Mouse (Mus musculus) heart, postnatal 14 days (tissue): ENCODE results near the gene Anapc16. TPM values are rescaled to one million over a fixed set of nuclear protein-coding genes. Genes with fewer than 3 reads are reported as not detected.
A peak's percentile ranks its signal among the peaks of the same experiment; 100 is the strongest.

Experiments
- DNase-seq, 2 experiments: peaks; one replicate each; pipeline ENCODE4 v3.0.0; 2021 to 2022
- intact Hi-C: fragments of 180-260 bp; cut with DNase I; formaldehyde crosslinking; loops from one replicate; pipeline ENCODE4 v1.15.1; 2025
- total RNA-seq, 2 experiments: library from RNA; stranded (reverse); gene quantifications; 2 replicates each; pipeline ENCODE4 v1.2.3; 2021

Anapc16 gene
- total RNA-seq, 2 experiments from 2014 or later = 64.8 to 70.1 TPM

DNA sequence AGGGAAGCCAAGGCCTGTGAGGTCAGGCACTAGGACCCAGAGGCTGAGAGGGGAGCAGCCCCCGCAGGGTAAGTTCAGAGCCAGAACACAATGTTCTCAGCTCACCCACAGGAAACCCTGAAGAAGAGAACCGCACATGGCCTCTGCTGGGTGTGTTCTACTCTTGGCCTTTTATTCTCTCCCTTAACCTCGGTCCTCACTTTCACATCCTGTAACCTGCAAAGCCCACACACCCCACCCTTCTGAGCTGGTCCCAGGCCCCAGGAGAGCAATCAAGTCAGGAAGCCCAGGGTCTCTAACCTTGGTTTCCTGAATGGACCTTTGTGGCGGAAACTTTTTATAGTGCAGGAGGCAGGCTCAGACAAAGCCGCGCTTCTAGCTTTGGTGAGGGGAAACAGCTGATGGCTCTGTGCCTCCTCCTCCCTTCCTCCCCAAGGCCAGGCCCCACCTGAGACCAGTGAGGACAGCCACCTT is 28.7 kb downstream of the Anapc16 start:
- DNase-seq = peak; percentile 75 to 80
- intact Hi-C loops = loop anchor here (1.0 kb wide), 1 partner anchor 23 kb away; the partner anchor contains the start of gene Ddit4

DNA sequence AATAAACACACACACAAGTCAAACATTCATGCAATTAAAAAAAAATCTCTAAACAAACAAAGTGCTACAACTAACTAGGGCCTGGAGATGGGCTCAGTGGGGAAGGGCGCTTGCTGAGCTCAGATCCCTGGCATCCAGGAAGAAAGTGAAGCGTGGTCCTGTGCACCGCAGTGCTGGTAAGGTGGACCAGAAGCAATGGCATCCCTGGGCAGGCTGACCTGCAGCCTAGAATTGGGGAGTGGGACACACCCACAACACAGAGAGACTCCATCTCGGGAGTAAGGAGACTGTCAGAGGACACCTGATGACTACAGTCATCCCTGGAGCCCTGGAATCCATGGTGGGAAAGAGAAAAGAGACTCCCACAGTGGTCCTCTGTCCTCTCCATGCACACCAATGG is 29.5 kb downstream of the Anapc16 start:
- no peak for DNase-seq
- intact Hi-C loops = no loop called here

DNA sequence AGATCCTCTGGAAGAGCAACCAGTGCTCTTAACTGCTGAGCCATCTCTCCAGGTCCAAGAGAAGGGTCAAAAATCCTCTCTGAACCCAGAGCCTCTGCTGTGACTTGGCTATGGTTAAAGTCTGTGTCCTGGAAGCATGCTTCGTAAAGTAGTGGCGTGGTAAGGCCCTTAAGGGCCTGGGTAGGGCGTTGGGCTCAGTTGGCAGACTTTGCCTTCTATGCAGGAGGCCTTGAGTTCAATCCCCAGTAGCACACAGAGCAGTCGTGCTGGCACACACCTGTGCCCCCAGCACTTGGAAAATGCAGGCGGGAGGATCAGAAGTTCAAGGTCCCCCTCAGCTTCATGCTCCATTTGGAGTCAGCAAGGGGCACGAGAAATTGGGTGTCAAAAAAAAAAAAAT is 29.9 kb downstream of the Anapc16 start:
- DNase-seq = no peak
- intact Hi-C loops = no loop called here

DNA sequence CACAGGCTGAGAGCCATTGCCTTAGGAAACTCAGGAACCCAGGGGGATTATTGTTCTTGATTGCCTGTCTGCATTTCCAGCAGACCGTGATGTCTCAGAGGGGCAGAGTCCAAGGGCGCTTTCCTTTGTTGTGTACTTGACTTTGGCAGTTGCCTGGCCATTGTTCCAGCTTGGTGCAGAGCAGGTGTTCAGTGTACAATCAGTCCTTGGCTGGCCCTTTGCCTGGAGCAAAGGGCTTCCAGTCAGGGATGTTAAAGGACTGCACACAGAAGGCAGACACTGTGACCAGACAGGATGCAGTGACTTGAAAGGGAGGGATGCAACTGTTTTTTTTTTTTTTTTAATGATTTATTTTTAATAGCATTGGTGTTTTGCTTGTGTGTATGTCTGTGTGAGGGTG is 30.4 kb downstream of the Anapc16 start:
- intact Hi-C loops = no loop called here
- peak; percentile 79 for DNase-seq

DNA sequence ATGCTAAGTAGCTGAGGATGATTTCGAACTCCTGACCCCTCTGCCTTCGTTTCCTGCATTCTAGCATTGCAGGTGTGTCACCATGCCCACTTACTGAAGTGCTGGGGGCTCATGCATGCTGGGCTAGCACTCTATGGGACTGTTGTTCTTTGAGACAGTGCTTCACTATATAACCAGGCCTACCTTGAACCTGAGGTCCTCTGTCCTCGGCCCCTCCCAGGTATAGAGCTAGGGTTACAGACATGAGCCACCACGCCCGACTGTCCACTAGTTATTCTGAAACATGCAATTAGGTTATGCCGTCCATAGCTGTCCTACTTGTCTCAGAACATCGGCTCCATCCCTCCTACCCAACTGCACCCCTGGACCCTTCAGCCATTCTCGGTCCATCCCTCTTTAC is 31.1 kb downstream of the Anapc16 start:
- intact Hi-C loops = no loop called here
- no peak for DNase-seq

DNA sequence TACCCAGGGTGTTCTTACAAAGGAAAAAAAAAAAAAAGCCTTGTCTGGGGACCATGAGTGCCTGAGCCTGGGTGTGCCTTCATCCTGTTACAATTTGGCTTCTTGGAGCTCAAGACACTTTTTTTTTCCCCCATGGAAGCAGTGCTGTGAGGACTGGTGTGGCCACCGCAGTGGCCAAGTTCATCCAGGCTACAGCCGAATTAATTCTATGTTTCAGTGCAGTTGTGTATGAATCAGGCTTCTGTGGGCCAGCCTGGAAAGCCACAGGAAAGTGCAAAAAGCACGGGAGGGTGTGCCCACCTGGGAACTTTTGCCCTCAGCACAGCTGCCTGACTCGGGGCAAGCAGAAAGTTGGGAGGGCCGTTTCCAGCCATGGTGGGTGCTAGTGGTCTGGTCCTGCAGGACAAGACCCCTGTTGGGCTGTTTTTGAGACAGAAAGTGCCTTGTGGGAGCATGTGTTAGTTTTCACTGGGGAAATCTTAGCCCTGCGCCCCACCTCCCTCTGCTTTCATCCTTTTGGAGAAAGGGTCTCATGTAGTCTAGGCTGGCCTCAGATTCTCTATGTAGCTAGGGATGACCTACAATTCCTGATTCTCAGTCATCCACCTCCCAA is 32.4 kb downstream of the Anapc16 start:
- peak; percentile 39 to 58 for DNase-seq

DNA sequence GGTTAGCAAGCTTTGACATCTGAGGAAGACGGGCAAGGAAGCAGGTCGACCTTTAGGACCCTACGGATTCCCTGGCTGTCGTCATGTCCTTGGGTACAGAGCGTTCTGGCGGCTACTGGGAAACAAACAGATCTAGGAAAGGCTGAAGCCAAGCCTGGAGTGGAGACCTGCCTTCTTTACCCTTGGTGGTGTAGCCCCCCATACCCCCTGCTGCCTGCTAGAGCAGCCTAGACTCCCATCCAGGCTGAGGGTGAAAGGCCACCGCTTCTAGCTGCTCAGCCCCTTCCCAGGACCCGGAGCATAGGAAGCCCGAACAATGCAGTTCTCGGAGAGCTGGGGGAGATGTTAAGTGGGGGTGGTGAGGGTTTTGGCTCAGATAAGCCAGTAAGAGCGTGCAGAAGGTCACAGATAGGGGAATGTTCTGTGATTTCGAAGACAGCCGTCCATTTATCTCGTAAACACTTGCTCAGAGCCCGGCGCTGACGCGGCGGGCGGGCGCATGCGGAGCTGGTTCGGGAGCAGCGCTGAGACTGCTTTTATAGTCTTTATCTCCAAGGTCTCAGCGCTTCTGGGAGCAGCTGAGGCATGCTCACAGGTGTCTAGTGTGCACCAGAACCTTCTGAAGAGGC is 33.0 kb downstream of the Anapc16 start:
- peak; percentile 83 for DNase-seq
- intact Hi-C loops = loop anchor here (1.0 kb wide), 1 partner anchor 19 kb away; the partner anchor contains the start of gene Ddit4

More for the DNA sequence above, 32.4 kb downstream of the Anapc16 start:
- intact Hi-C loops = no loop called here

DNA sequence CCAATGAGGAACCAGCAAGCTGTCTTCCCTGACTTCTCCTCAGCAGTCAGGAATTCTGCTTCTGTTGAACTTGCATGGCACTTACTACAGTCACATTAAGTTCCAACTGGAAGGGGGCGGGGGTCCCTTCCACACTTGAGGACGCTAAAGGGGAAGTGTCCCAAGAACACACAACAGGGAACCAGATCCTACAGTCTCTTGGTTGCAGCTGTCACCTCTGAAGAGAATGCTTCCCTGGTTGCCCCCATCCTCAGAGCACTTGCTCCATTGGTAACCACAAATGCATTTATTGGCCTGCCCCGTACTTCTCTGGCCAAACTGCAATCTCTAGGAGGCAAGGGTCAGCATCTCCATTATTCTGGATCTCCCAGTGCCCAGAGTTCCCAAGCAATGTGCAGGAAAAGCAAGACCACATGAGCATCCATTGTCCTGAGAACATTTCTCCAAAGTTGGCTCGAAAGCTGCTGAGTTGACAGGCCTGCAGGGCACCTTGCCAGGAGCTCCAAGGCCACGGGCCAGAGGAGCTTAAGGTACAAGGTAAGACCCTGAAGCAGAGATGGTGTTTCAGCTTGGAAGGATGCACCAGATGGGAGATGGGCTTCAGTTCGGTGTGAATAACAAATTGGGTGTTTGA is 35.5 kb downstream of the Anapc16 start:
- peak; percentile 81 to 82 for DNase-seq
- intact Hi-C loops = no loop called here

DNA sequence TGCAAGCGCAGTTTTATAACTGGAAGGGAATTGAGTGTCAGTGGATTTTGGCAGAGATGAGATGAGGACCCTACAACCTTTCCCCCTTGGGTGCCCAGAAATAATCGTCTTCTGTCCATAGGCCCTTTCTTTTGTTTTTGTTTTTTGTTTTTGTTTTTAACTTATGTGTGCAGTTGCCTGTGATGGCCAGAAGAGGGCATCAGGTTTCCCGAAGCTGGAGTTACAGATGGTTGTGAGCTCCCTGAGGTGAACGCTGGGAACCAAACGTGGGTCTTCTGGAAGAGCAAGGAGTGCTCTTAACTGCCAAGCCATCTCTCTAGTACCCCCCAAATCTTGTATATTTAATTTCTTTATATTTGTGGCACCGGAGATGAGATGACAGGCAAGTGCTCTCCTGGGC is 36.2 kb downstream of the Anapc16 start:
- intact Hi-C loops = no loop called here
- no peak for DNase-seq

DNA sequence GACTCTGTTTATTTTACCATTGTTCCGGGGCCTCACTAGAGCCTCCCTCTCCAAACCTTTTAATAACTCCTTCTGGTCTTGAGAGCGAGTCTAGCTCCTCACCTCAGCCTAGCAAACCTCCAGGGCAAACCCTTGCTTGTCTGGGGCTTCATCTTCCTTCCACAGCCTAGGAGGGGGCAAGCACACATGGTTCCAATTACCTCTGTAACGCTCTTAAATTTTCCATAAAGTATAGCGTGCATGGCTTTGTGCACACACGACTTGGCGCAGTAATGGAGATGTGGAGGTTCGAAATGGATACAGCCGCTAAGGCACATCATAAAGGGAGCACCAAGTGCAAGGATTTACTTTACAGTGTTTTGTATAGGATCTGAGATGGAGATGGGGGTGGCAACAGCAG is 37.1 kb downstream of the Anapc16 start:
- DNase-seq = no peak
- intact Hi-C loops = no loop called here

DNA sequence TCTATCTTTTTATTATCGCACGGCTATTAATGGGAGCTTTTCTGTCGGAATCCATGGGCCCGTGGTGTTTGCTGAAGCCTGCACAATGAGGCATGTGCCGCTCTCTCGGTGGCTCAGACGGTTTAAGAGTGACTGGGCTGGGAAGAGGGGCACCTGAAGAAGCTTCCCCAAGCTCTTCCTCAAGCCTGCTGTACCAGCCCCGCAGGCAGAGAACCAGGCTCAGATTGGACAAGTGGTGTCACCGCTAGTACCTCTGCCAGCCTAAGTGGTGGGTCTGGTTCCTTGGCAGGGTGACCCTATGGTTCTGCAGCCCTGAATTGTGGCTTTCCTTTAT is 37.6 kb downstream of the Anapc16 start:
- no peak for DNase-seq
- intact Hi-C loops = no loop called here

DNA sequence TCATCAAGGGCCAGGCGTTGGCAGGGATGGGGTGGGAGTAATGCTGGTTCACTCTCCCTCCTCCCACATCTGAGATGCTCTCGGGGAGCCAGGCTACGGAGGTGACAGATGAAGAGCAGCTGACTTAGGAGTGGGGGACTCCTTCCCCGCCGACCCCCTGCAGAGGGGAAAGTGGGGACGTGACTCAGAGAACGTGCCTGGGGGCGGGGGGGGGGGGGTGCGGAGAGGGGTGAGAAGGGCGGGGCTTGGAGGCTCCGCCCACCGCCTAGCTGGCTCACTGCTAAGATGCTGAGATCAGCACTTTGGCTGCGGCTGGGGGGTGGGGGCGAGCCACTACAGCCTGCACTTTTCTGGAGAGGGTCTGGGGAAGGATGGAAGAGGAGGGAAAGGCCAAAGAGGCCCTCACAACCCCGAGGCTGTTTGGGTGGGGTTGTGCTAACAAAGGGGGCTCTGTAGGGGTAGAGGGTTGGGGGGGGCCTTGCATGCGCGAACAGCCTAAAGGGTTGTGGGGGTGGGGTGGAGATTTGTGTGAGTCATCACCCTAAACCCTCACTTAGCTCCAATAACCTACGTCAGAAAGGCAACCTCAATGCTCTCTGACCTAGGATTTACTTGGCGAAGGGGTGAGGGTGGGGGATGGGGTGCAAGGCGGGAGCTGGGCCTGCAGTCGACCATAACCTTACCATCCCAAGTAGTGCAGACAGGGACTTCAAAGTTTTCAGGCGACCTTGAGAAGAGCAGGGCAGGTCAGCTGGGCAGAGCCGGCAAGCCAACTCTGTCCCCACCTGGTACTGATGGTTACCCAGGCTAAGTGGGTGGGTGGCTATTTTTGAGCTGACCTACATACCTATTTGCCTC is 38.2 kb downstream of the Anapc16 start:
- intact Hi-C loops = no loop called here
- DNase-seq = peak in 1 of 2 experiments; percentile 56

DNA sequence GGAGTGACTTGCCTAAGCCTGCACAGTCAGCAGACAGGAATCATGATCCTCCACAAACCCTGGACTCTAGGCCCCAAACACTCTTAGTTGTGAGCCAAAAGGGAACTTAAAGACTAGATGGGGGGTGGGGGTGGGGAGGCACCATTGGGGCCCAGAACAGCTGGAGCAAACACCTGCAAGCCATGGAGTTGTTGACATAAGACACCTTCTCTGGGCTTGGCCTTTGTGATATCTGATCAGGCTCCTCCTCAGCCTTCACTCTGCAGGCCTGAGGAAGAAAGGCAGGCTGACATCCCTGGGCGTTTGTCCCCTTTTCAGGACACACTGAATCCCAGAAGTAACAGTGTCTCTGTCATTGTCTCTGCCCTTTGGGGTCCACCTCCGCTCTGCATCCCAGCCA is 39.3 kb downstream of the Anapc16 start:
- DNase-seq = no peak
- intact Hi-C loops = no loop called here

DNA sequence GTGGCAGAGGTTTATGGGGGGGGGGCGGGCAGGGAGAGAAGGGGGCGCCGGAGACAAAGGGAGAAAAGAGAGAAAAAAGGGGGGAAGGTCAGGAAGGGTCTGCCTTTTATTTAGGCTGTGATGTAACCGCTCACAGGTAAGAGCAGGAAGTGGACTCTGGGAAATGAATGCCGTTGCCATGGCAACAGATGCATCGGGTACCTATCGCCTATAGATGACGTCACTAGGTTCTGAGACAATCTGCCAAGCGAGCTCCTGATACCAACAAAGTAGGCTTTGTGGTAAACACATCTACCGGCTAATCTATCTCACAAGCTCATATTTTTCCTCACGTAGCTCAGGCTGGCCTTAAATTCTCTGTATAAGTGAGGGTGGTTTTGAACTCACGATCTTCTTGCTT is 43.4 kb downstream of the Anapc16 start:
- DNase-seq = no peak
- intact Hi-C loops = no loop called here

DNA sequence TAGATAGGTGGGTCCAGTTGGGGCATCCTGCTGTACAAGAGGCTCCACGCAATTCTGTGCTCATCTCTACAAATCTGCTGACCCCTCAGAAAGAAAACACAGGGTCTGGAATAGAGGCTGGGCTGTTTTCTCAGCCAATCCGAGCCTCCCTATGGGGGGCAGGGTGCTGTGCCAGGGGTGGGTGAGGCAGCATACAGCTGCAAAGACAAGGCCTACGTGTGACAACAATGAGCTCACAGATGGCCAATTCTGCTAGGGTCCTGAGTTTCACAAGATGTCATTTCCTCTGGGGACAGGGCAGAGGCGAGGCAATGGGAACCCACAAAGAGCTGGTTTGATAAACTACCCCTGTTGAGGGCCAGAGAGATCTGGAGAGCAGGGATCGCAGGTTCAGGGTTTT is 44.5 kb downstream of the Anapc16 start:
- intact Hi-C loops = no loop called here
- peak in 1 of 2 experiments; percentile 16 for DNase-seq

DNA sequence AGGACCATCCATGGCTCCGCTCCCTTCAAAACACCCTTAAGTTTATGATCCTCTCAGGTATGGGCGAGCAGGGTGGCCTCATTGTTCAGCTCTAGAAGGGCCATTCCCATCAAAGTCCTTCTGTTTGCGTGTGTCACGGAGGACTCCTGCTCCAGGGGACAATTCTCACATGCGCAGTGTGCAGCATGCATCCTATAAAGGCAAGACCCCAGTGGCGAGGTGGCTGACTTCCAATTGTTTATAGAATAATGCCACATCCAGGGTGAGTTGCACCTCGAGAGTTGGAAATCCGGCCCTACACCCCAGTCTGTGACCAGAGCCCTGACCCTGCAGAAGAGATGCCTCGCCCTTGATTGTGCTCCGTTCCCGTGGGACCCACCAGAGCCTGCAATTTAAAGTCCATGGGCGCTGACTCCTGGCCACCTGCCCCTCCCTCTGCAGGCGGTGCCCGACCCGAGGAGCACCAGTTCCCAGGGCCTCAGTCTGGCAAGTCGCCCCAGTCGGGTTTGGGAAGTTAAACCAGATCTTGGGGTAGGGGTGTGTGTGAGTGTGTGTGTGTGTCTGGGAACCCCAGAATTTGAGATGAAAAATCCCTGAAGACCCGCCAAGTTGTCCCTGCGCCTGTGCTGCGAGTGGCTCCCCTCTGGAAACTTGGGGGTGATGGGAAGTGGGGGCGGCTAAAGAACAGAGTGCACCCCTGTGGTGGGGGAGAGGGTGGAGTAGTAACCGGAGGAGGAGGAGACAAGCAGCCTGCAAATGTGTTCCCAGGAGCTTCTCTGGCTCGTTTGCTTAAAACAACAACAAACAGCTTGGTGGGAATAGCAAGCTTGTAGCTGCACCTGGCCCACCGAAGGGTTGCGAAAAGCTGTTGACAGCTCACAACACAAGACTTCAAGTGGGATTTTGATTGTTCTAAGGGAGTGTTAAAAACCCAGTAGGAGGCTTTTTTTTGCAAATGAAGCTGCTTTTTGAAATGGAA is 45.5 kb downstream of the Anapc16 start:
- DNase-seq = peak; percentile 58 to 74
- intact Hi-C loops = no loop called here

DNA sequence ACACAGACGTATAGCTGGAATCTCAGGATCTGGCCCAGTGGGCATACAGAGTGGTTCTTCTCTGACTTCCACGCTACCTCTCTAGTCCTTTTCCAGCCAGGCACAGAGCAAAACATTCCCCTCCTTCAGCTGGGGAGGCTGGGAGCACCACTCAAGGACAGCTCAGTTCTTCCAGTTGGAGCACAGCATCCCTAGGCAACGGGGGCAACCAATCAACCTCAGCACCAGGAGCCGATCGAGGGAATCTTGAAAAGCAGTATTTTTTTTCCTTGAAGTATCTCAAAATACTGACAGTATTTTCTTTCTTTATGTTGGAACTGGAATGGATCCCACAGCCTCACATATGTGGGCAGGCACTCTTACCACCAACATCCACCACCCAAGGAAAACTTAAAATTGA is 46.3 kb downstream of the Anapc16 start:
- intact Hi-C loops = no loop called here
- DNase-seq = no peak

DNA sequence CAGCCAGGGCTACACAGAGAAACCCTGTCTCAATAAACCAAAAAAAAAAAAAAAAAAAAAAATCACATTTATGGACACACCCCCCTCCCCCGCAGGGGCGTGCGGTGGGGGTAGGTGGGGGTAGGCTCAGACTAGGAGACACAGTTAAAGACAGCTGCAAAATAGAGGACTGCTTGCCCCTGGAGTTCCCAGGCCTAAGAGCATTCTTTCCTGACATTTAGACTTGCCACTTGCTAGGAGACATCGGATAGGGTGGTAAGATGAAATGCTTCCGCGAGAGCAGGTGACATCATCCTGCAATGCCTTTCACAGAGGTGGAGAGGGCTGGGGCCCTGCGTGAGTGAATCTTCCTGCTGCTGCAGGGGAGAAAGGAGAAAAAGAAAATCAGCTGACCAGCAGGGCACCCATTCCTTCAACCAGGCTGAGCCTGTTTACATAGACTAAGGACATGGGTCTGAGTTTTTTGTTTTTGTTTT is 49.3 kb downstream of the Anapc16 start:
- intact Hi-C loops = loop anchor here (5.0 kb wide), 1 partner anchor 36 kb away; no protein-coding TSS in a partner anchor
- peak in 1 of 2 experiments; percentile 14 for DNase-seq

DNA sequence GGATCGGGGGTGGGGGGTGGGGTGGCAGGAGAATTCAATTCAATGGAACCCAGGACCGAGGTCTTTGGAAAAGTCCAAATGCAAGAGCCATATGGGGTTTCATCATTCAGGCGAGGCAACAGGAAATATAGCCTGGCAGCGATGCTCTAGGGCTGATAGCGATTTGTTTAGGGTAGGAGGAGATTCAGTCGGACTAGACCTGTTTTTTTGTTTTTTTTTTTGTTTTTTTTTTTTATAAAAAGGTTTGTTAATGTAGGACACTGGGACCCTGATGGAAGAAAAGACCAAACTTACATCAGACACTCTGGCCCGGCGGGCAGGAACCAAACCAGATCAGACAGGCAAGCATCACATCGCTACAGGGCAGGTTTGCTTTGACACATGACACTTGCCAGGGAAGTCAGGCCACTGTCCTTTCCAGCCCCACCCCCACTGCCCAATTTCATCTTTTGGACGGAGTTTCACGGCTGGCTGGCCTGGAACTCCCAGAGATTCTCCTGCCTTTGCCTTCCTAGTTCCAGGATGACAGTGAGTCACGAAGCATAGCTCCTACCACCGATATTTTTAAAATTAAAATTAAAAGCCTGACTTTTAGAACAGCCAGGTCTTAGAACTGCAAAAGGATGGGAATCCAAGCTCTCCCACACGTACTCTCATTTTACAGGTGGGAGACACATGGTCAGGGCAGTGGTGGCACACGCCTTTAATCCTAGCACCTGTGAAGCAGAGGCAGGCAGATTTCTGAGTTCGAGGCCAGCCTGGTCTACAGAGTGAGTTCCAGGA is 50.0 kb downstream of the Anapc16 start:
- peak in 1 of 2 experiments; percentile 32 for DNase-seq
- intact Hi-C loops = loop anchor here (5.0 kb wide), 1 partner anchor 36 kb away; no protein-coding TSS in a partner anchor
